Mouse (Mus musculus): ENCODE data around the gene Mageb2.
"Not testable (repeated sequence)": the region's sequence is repeated elsewhere in the genome, so short reads cannot be mapped to it uniquely, and the experiment has no call there.

Mageb2 gene

DNA sequence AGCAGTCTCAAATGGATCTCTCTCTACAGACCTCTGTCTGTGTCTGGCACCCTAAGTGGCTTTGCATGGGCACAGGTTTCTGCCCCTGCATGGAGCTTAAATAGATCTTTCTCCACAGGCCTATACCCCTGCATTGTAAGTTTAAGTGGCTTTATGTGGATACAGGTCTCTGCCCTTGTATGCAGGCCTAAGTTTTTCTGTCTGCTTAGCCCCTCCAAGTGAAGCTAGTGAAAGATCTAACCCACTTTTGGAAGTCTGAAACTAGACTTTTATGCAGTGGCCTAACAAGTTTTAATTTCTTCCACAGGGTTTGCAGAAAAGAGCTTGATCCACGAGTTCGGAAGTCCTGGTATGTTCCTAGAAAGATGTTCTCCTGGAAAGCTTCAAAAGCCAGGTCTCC, at the start of gene Mageb2:
Mageb2 (plus strand) TSS at position 301 of the 400 bp plus-strand sequence.
- not testable (repeated sequence) for DNase-seq (ENCODE audit: low spot score)

DNA sequence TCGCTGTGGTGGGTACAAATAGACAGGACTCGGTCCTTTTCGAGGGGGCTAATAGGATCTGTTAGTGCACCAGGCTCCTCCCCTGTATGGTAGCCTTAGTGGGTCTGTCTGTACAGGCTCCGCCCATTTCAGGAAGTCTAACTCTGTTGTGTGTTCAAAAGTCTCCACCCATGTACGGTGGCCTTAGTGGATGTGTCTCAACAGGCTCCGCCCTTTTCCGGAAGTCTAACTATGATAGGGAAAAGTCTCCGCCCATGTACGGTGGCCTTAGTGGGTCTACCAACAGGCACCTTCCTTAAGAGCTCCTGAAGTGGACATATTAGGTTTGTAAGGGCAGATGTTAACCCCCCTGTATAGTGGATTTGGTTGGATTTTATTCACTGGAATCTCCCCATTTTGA, 18.2 kb upstream of the Mageb2 start:
- not testable (repeated sequence) for DNase-seq (ENCODE audit: low spot score)

Measured in ovary, postnatal 10 days (tissue).